Mouse (Mus musculus): ENCODE measurements around the gene Olfr810. TPM values are rescaled to one million over a fixed set of nuclear protein-coding genes. Genes with fewer than 3 reads are reported as not detected.

The Olfr810 gene
- polyA plus RNA-seq (2015; fragmentation: Nextera tagmentation; extraction: Ambion mirVana), result not detected in 2 replicates

GRCm38 (mm10) chr10:129794817-129795216 lies at the start of gene Olfr810:
TSS of gene Olfr810 (minus strand) at chr10:129794917.
- TF ChIP-seq CTCF (IDR thresholded peaks at IDR 0.05; ENCODE audit: low read depth), result no peak
- Histone ChIP-seq H3K4me1 (replicated peaks; ENCODE audit: insufficient read depth, low read length) (no peaks in the 10 kb centered on the region), H3K4me3 (replicated peaks; ENCODE audit: low read depth, low read length) (no peak within 1 kb of the TSS), H3K9me3 (replicated peaks; ENCODE audit: low read length) (no peaks in the 10 kb centered on the region), H3K9ac (ENCODE audit: low read depth, low read length) (no peak within 1 kb of the TSS), H3K36me3 (ENCODE audit: insufficient read depth, low read length) (no peaks in the 10 kb centered on the region), H3K4me2 (ENCODE audit: low read length) (no peak within 1 kb of the TSS), H3K27ac (no peak within 1 kb of the TSS), H3K27me3 (ENCODE audit: insufficient read depth, low read length) (no peaks in the 10 kb centered on the region)
- no peak for ATAC-seq (replicated peaks; ENCODE audit: low FRiP score, low read depth)
- DNase-seq (ENCODE audit: low spot score), result no peak

GRCm38 (mm10) chr10:129804296-129804695 lies 9.6 kb upstream of the Olfr810 start, which contains the start of gene Olfr811:
TSS of gene Olfr811 (minus strand) at chr10:129804396.
- no peak for TF ChIP-seq CTCF (IDR thresholded peaks at IDR 0.05; ENCODE audit: low read depth)
- DNase-seq (ENCODE audit: low spot score), result no peak
- 78% methylated on average over 4 of the region's 4 CpGs for WGBS
- no peak within 1 kb of the TSS for H3K4me3 ChIP-seq (replicated peaks; ENCODE audit: low read depth, low read length)
- ATAC-seq (replicated peaks; ENCODE audit: low FRiP score, low read depth), result no peak
- H3K36me3 ChIP-seq (ENCODE audit: insufficient read depth, low read length), result no peaks in the 10 kb centered on the region
- H3K9ac ChIP-seq (ENCODE audit: low read depth, low read length), result no peak within 1 kb of the TSS
- no peaks in the 10 kb centered on the region for H3K4me1 ChIP-seq (replicated peaks; ENCODE audit: insufficient read depth, low read length)
- no peak within 1 kb of the TSS for H3K27ac ChIP-seq
- no peak within 1 kb of the TSS for H3K4me2 ChIP-seq (ENCODE audit: low read length)
- no peaks in the 10 kb centered on the region for H3K9me3 ChIP-seq (replicated peaks; ENCODE audit: low read length)
- no peaks in the 10 kb centered on the region for H3K27me3 ChIP-seq (ENCODE audit: insufficient read depth, low read length)

- H3K9me3 ChIP-seq (replicated peaks; ENCODE audit: low read length), result no peaks in the 10 kb centered on the region
- no peak for TF ChIP-seq CTCF (IDR thresholded peaks at IDR 0.05; ENCODE audit: low read depth)
- no peak for DNase-seq (ENCODE audit: low spot score)
- H3K4me3 ChIP-seq (replicated peaks; ENCODE audit: low read depth, low read length), result no peak overlapping the region
- no peaks in the 10 kb centered on the region for H3K27me3 ChIP-seq (ENCODE audit: insufficient read depth, low read length)
- no peak overlapping the region for H3K9ac ChIP-seq (ENCODE audit: low read depth, low read length)
- no peak for ATAC-seq (replicated peaks; ENCODE audit: low FRiP score, low read depth)
- H3K4me2 ChIP-seq (ENCODE audit: low read length), result no peak overlapping the region
- no peak overlapping the region for H3K27ac ChIP-seq
- H3K4me1 ChIP-seq (replicated peaks; ENCODE audit: insufficient read depth, low read length), result no peaks in the 10 kb centered on the region
- H3K36me3 ChIP-seq (ENCODE audit: insufficient read depth, low read length), result no peaks in the 10 kb centered on the region
Observed at GRCm38 (mm10) chr10:129778123-129778522, 16.6 kb downstream of the Olfr810 start.

GRCm38 (mm10) chr10:129774338-129774737 lies 20.4 kb downstream of the Olfr810 start, which contains the start of gene Olfr809:
TSS of gene Olfr809 (plus strand) at chr10:129774638.
- DNase-seq (ENCODE audit: low spot score) (no peak), ATAC-seq (replicated peaks; ENCODE audit: low FRiP score, low read depth) (no peak)
- Histone ChIP-seq H3K27ac (no peak within 1 kb of the TSS), H3K9me3 (replicated peaks; ENCODE audit: low read length) (no peaks in the 10 kb centered on the region), H3K9ac (ENCODE audit: low read depth, low read length) (no peak within 1 kb of the TSS), H3K4me1 (replicated peaks; ENCODE audit: insufficient read depth, low read length) (no peaks in the 10 kb centered on the region), H3K4me3 (replicated peaks; ENCODE audit: low read depth, low read length) (no peak within 1 kb of the TSS), H3K36me3 (ENCODE audit: insufficient read depth, low read length) (no peaks in the 10 kb centered on the region), H3K4me2 (ENCODE audit: low read length) (no peak within 1 kb of the TSS), H3K27me3 (ENCODE audit: insufficient read depth, low read length) (no peaks in the 10 kb centered on the region)
- no peak for TF ChIP-seq CTCF (IDR thresholded peaks at IDR 0.05; ENCODE audit: low read depth)

- Histone ChIP-seq H3K9ac (ENCODE audit: low read depth, low read length) (no peak within 1 kb of the TSS), H3K27me3 (ENCODE audit: insufficient read depth, low read length) (no peaks in the 10 kb centered on the region), H3K4me1 (replicated peaks; ENCODE audit: insufficient read depth, low read length) (no peaks in the 10 kb centered on the region), H3K36me3 (ENCODE audit: insufficient read depth, low read length) (no peaks in the 10 kb centered on the region), H3K9me3 (replicated peaks; ENCODE audit: low read length) (no peaks in the 10 kb centered on the region), H3K4me2 (ENCODE audit: low read length) (no peak within 1 kb of the TSS), H3K27ac (no peak within 1 kb of the TSS), H3K4me3 (replicated peaks; ENCODE audit: low read depth, low read length) (no peak within 1 kb of the TSS)
- ATAC-seq (replicated peaks; ENCODE audit: low FRiP score, low read depth), result no peak
- DNase-seq (ENCODE audit: low spot score), result no peak
- no peak for TF ChIP-seq CTCF (IDR thresholded peaks at IDR 0.05; ENCODE audit: low read depth)
- 86% methylated on average over 1 of the region's 1 CpGs for WGBS
Observed at GRCm38 (mm10) chr10:129765182-129765581, 29.5 kb downstream of the Olfr810 start, which contains the start of gene Olfr808. TSS of gene Olfr808 (plus strand) at chr10:129765482.

GRCm38 (mm10) chr10:129757693-129758092 lies 37.0 kb downstream of the Olfr810 start, which contains the start of gene Olfr807:
TSS of gene Olfr807 (minus strand) at chr10:129757793.
- no peak for TF ChIP-seq CTCF (IDR thresholded peaks at IDR 0.05; ENCODE audit: low read depth)
- no peaks in the 10 kb centered on the region for H3K36me3 ChIP-seq (ENCODE audit: insufficient read depth, low read length)
- DNase-seq (ENCODE audit: low spot score) (no peak), ATAC-seq (replicated peaks; ENCODE audit: low FRiP score, low read depth) (no peak)
- no peaks in the 10 kb centered on the region for H3K9me3 ChIP-seq (replicated peaks; ENCODE audit: low read length)
- H3K4me2 ChIP-seq (ENCODE audit: low read length), result no peak within 1 kb of the TSS
- no peaks in the 10 kb centered on the region for H3K4me1 ChIP-seq (replicated peaks; ENCODE audit: insufficient read depth, low read length)
- 98% methylated on average over 1 of the region's 1 CpGs for WGBS
- H3K9ac ChIP-seq (ENCODE audit: low read depth, low read length), result no peak within 1 kb of the TSS
- no peaks in the 10 kb centered on the region for H3K27me3 ChIP-seq (ENCODE audit: insufficient read depth, low read length)
- H3K4me3 ChIP-seq (replicated peaks; ENCODE audit: low read depth, low read length), result no peak within 1 kb of the TSS
- no peak within 1 kb of the TSS for H3K27ac ChIP-seq

- no peak within 1 kb of the TSS for H3K4me2 ChIP-seq (ENCODE audit: low read length)
- H3K36me3 ChIP-seq (ENCODE audit: insufficient read depth, low read length), result no peaks in the 10 kb centered on the region
- DNase-seq (ENCODE audit: low spot score), result no peak
- TF ChIP-seq CTCF (IDR thresholded peaks at IDR 0.05; ENCODE audit: low read depth), result no peak
- no peak within 1 kb of the TSS for H3K4me3 ChIP-seq (replicated peaks; ENCODE audit: low read depth, low read length)
- ATAC-seq (replicated peaks; ENCODE audit: low FRiP score, low read depth), result no peak
- no peaks in the 10 kb centered on the region for H3K4me1 ChIP-seq (replicated peaks; ENCODE audit: insufficient read depth, low read length)
- no peak within 1 kb of the TSS for H3K9ac ChIP-seq (ENCODE audit: low read depth, low read length)
- no peaks in the 10 kb centered on the region for H3K9me3 ChIP-seq (replicated peaks; ENCODE audit: low read length)
- H3K27me3 ChIP-seq (ENCODE audit: insufficient read depth, low read length), result no peaks in the 10 kb centered on the region
- no peak within 1 kb of the TSS for H3K27ac ChIP-seq
Observed at GRCm38 (mm10) chr10:129741821-129742220, 52.9 kb downstream of the Olfr810 start, which contains the start of gene Olfr806. TSS of gene Olfr806 (minus strand) at chr10:129741921.

Other genes starting within 250 kb of the Olfr810 start
- not detected in 2 replicates for gene Olfr794, start 227.3 kb downstream of the Olfr810 start, polyA plus RNA-seq (2015; fragmentation: Nextera tagmentation; extraction: Ambion mirVana)
- not detected in 2 replicates for gene Olfr796, start 182.3 kb downstream of the Olfr810 start, polyA plus RNA-seq (2015; fragmentation: Nextera tagmentation; extraction: Ambion mirVana)
- gene Olfr798, start 167.0 kb downstream of the Olfr810 start, polyA plus RNA-seq (2015; fragmentation: Nextera tagmentation; extraction: Ambion mirVana), result not detected in 2 replicates
- not detected in 2 replicates for gene Olfr799, start 157.4 kb downstream of the Olfr810 start, polyA plus RNA-seq (2015; fragmentation: Nextera tagmentation; extraction: Ambion mirVana)
- gene Olfr800, start 137.2 kb downstream of the Olfr810 start, polyA plus RNA-seq (2015; fragmentation: Nextera tagmentation; extraction: Ambion mirVana), result not detected in 2 replicates
- not detected in 2 replicates for gene Olfr801, start 121.1 kb downstream of the Olfr810 start, polyA plus RNA-seq (2015; fragmentation: Nextera tagmentation; extraction: Ambion mirVana)
- not detected in 2 replicates for gene Olfr802, start 106.7 kb downstream of the Olfr810 start, polyA plus RNA-seq (2015; fragmentation: Nextera tagmentation; extraction: Ambion mirVana)
- not detected in 2 replicates for gene Olfr803, start 100.6 kb downstream of the Olfr810 start, polyA plus RNA-seq (2015; fragmentation: Nextera tagmentation; extraction: Ambion mirVana)
- gene Olfr804, start 91.7 kb downstream of the Olfr810 start, polyA plus RNA-seq (2015; fragmentation: Nextera tagmentation; extraction: Ambion mirVana), result not detected in 2 replicates
- not detected in 2 replicates for gene Olfr805, start 65.5 kb downstream of the Olfr810 start, polyA plus RNA-seq (2015; fragmentation: Nextera tagmentation; extraction: Ambion mirVana)
- gene Olfr806, start 53.0 kb downstream of the Olfr810 start, polyA plus RNA-seq (2015; fragmentation: Nextera tagmentation; extraction: Ambion mirVana), result not detected in 2 replicates
- gene Olfr807, start 37.1 kb downstream of the Olfr810 start, polyA plus RNA-seq (2015; fragmentation: Nextera tagmentation; extraction: Ambion mirVana), result not detected in 2 replicates
- not detected in 2 replicates for gene Olfr808, start 29.4 kb downstream of the Olfr810 start, polyA plus RNA-seq (2015; fragmentation: Nextera tagmentation; extraction: Ambion mirVana)
- gene Olfr809, start 20.3 kb downstream of the Olfr810 start, polyA plus RNA-seq (2015; fragmentation: Nextera tagmentation; extraction: Ambion mirVana), result not detected in 2 replicates
- not detected in 2 replicates for gene Olfr811, start 9.5 kb upstream of the Olfr810 start, polyA plus RNA-seq (2015; fragmentation: Nextera tagmentation; extraction: Ambion mirVana)
- gene Olfr812, start 51.2 kb upstream of the Olfr810 start, polyA plus RNA-seq (2015; fragmentation: Nextera tagmentation; extraction: Ambion mirVana), result not detected in 2 replicates
- gene Olfr813, start 60.5 kb upstream of the Olfr810 start, polyA plus RNA-seq (2015; fragmentation: Nextera tagmentation; extraction: Ambion mirVana), result not detected in 2 replicates
- gene Olfr814, start 84.9 kb upstream of the Olfr810 start, polyA plus RNA-seq (2015; fragmentation: Nextera tagmentation; extraction: Ambion mirVana), result not detected in 2 replicates
- gene Olfr815, start 111.0 kb upstream of the Olfr810 start, polyA plus RNA-seq (2015; fragmentation: Nextera tagmentation; extraction: Ambion mirVana), result not detected in 2 replicates
- not detected in 2 replicates for gene Olfr816, start 120.7 kb upstream of the Olfr810 start, polyA plus RNA-seq (2015; fragmentation: Nextera tagmentation; extraction: Ambion mirVana)
- gene Olfr818, start 154.2 kb upstream of the Olfr810 start, polyA plus RNA-seq (2015; fragmentation: Nextera tagmentation; extraction: Ambion mirVana), result not detected in 2 replicates
- gene Olfr819, start 172.3 kb upstream of the Olfr810 start, polyA plus RNA-seq (2015; fragmentation: Nextera tagmentation; extraction: Ambion mirVana), result not detected in 2 replicates
- gene Olfr247, start 181.2 kb upstream of the Olfr810 start, polyA plus RNA-seq (2015; fragmentation: Nextera tagmentation; extraction: Ambion mirVana), result not detected in 2 replicates
- not detected in 2 replicates for gene Gm10310, start 190.1 kb upstream of the Olfr810 start, polyA plus RNA-seq (2015; fragmentation: Nextera tagmentation; extraction: Ambion mirVana)
- not detected in 2 replicates for gene Olfr820, start 217.7 kb upstream of the Olfr810 start, polyA plus RNA-seq (2015; fragmentation: Nextera tagmentation; extraction: Ambion mirVana)
- not detected in 2 replicates for gene Olfr821, start 235.4 kb upstream of the Olfr810 start, polyA plus RNA-seq (2015; fragmentation: Nextera tagmentation; extraction: Ambion mirVana)

All from kidney, postnatal 0 days (tissue).